Mouse (Mus musculus) cerebellum, adult 2 months (tissue): ENCODE measurements around the gene Abhd8. TPM values are rescaled to one million over a fixed set of nuclear protein-coding genes. Genes with fewer than 3 reads are reported as not detected.

Source experiments
- DNase-seq, 2 experiments: peaks; one replicate each; pipeline ENCODE4 v3.0.0; 2021
- H3K27ac ChIP-seq: fragments of 200-500 bp; 2 replicates; pipeline ENCODE4 v1.5.1; 2012; ENCODE audit warnings: low read length, control low read depth, inconsistent platforms; ENCODE audit not compliant: insufficient read depth
- H3K27me3 ChIP-seq: fragments of 200-500 bp; 2 replicates; pipeline ENCODE4 v1.6.1; 2012; ENCODE audit warnings: inconsistent platforms, mild to moderate bottlenecking, low read length, moderate library complexity; ENCODE audit not compliant: control insufficient read depth, insufficient read depth
- H3K4me1 ChIP-seq: fragments of 200-500 bp; 2 replicates; pipeline ENCODE4 v1.6.1; 2011; ENCODE audit warnings: low read length; ENCODE audit not compliant: control insufficient read depth, insufficient read depth
- H3K4me3 ChIP-seq: fragments of 200-500 bp; replicated peaks from 2 replicates; pipeline ENCODE3; 2011; ENCODE audit warnings: mild to moderate bottlenecking, low read depth, low read length, control low read depth; ENCODE audit not compliant: insufficient read depth
- CTCF ChIP-seq: fragments of 200-500 bp; IDR thresholded peaks from 2 replicates; pipeline ENCODE4 v1.5.1; 2011; ENCODE audit warnings: low read depth, mild to moderate bottlenecking, control low read depth, low read length, moderate library complexity, borderline replicate concordance; ENCODE audit not compliant: insufficient read depth
- POLR2A ChIP-seq: fragments of 200-500 bp; IDR thresholded peaks from 2 replicates; pipeline ENCODE4 v1.6.1; 2011; ENCODE audit warnings: low read length, control low read depth, borderline replicate concordance; ENCODE audit not compliant: insufficient read depth
- WGBS: fragments of 180-500 bp; shearing (Covaris S2); methylation state at CpG from one replicate; pipeline ENCODE4 v1.1.7; 2018; 5-methylcytosine and 5-hydroxymethylcytosine counted together
- polyA plus RNA-seq: library from polyadenylated mRNA; depleted of rRNA; stranded (reverse); fragments of >200 nt; gene quantifications from 2 replicates; pipeline ENCODE4 v1.2.3, GENCODE M21; 2012

Abhd8 gene
- polyA plus RNA-seq, 1 experiment: 392 TPM

DNA sequence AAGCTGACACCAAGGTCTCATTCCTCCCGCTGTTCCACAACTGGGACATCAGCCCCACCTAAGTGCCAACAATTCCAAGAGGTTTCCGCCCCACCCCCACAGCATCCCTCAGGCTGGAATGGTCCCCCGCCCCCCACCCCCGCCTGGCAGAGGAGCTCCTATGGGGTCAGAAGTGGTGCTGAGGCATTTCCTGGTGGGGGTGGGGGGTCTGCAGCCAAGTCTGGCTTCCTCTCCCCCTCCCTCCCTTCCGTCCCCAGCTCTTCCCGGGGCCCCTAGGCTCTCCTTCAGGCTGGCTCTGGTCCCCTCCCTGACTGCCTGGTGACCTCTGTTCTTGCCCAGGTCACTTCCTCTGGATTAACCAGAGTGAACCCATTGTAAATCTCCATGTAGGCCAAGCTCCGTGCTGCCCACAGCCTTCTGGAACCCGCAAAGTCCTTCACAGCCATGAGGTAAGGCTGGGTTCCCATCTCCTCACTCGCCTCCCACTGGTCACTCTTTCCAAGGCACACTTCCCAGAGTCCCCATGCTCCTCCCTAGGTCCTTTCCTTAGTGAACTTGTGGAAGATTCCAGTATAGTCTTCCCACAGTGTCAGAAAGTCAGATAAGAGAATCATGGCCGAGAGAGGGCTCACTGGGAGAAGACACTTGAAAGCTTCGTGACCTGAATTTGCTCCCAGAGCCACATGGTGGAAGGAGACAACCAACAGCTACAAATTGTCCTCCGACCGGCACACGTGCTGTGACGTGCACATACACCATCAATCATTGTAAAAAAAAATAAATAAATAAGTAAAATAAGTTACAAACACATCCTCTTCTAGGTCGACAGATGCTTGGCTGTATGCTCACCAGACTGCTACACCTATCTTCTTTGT lies 35.6 kb upstream of the Abhd8 start:
- 51% methylated on average over 16 of the region's 16 CpGs for WGBS

DNA sequence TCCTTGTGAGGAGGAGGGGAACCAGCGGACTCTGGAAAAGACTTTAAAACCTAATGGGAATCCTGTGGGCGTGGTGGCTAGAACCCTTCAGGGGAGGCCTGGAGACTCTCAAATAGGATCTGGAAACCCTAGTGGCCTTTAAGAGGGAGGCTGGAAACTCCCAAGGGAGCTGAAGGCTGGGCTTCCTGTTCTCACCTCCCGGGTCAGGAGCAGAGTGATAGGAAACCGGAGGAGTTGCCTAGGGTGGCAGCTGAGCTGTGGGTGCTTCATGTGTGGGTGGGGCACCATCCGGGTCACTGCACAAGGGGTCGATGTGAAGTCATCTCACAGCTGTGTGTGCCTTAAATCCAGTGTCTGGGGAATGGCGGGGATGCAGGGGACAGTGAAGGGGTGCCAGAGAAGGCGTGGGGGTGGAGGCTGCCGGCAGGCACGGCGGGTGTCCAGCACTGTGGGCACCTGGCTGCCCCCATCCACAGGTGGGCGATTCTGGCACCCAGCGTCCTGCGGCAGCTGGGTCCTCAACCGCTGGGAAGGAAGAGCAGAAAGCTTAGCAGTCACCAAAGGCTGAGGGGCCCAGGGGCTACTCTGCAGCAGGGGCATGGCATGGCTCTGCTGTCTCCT lies 34.5 kb upstream of the Abhd8 start:
- TF ChIP-seq CTCF (no peak), POLR2A (no peak)

More for the DNA sequence above, 35.6 kb upstream of the Abhd8 start:
- TF ChIP-seq CTCF (no peak), POLR2A (no peak)
- Histone ChIP-seq H3K27ac (no peak overlapping the region), H3K4me1 (peaks cover 28% of the 10 kb centered on the region), H3K27me3 (no peaks in the 10 kb centered on the region), H3K4me3 (no peak overlapping the region)
- DNase-seq: peak in 1 of 2 experiments; percentile 27

DNA sequence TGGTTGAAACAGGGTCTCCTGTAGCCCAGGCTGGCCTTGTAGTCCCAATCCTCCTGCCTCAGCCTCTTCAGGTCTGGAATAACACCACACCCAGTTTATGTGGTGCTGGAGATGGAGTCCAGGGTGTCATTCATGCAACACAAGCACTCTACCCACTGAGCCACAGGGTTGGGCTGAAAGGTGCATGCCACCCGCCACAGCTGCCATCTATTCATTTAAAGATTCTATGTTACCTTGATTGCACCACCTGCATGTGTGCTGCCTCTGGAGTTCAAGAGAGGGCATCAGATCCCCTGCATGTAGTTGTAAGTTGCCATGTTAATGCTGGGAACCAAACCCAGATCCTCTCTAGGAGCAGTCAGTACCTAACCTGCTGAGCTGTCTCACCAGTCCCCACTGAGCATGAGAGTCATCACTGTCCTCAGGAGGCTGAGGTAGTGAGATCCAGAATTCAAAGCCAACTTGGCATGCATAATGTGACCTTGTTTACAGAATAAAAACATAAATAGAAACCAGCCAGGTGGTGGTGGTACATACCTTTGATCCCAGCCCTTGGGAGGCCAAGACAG lies 33.7 kb upstream of the Abhd8 start:
- WGBS: 88% methylated on average over 1 of the region's 1 CpGs
- H3K4me1 ChIP-seq: peaks cover 28% of the 10 kb centered on the region
- no peaks in the 10 kb centered on the region for H3K27me3 ChIP-seq
- H3K27ac ChIP-seq: peak overlapping the region; percentile 84
- H3K4me3 ChIP-seq: no peak overlapping the region
- DNase-seq: peak; percentile 52 to 84
- TF ChIP-seq POLR2A (no peak), CTCF (no peak)

More for the DNA sequence above, 34.5 kb upstream of the Abhd8 start:
- 32% methylated on average over 15 of the region's 15 CpGs for WGBS
- H3K27ac ChIP-seq: peak overlapping the region; percentile 84
- peak in 1 of 2 experiments; percentile 42 for DNase-seq
- H3K27me3 ChIP-seq: no peaks in the 10 kb centered on the region
- no peak overlapping the region for H3K4me3 ChIP-seq
- H3K4me1 ChIP-seq: peaks cover 28% of the 10 kb centered on the region

DNA sequence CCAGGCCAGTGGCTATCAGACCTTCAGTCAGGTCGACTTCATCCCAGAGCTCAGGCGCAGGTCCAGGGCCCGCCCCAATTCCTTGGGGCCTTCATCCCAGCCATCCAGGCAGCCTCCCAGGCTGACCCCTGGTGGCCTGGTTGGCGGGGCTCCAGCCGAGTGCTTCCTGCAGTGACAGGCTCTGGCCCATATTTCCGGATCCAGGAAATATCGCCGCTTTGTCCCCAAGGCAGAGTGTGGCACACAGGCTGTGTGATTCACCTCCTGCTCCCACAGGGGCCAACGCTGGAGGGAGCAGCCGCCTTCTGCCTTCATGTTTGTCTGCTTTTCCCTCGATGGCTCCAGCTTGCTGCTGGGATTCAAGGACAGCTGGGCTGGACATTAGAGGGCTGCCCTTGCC lies 33.0 kb upstream of the Abhd8 start:
- no peak overlapping the region for H3K4me3 ChIP-seq
- WGBS: 6% methylated on average over 11 of the region's 11 CpGs
- peaks cover 28% of the 10 kb centered on the region for H3K4me1 ChIP-seq
- peak; percentile 83 to 86 for DNase-seq
- peak overlapping the region; percentile 84 for H3K27ac ChIP-seq
- TF ChIP-seq POLR2A: no peak
- TF ChIP-seq CTCF: no peak
- no peaks in the 10 kb centered on the region for H3K27me3 ChIP-seq

DNA sequence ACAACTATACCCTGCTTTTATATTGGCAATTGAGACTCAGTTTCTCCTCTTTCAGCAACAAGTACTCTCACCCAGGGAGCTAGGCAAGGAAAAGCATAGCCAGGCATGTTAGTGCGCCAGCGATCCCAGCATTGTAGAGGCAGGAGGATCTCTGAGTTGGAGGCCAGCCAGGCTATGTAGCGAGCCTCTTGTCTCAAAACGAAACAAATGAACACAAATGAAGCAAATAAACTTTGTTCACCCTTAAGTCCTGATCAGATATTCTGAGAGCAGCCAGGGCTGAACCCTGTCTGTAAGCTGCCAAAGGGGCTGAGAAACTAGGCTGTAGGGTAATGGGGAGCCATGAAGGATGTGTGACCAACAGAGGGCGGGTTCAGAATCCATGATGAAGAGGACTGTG lies 32.4 kb upstream of the Abhd8 start:
- Histone ChIP-seq H3K4me1 (peaks cover 28% of the 10 kb centered on the region), H3K27ac (peak overlapping the region; percentile 84), H3K4me3 (no peak overlapping the region), H3K27me3 (no peaks in the 10 kb centered on the region)
- peak in 1 of 2 experiments; percentile 35 for DNase-seq
- 81% methylated on average over 5 of the region's 5 CpGs for WGBS
- TF ChIP-seq CTCF: no peak
- TF ChIP-seq POLR2A: no peak

DNA sequence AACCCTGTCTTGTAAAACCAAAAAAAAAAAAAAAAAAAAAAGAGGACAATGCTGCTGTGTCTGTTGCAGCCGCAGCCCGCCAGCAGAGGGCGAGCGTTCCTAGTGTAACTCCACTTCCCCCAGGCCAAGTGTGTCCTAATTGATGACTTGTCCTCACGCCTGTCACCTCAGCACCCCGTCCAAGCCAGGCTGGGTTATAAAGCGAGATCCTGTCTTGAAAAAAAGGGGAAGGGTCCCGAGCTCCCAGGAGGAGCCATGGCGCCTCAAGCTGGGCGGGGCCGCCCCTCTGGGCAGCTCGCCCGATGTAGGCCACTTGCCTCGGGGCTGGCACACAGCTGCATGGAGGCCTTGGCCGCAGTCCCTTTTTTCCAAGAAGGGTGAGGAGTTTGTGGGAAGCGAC lies 31.6 kb upstream of the Abhd8 start:
- DNase-seq: peak; percentile 85 to 88
- no peak overlapping the region for H3K4me3 ChIP-seq
- H3K27me3 ChIP-seq: no peaks in the 10 kb centered on the region
- TF ChIP-seq POLR2A (no peak), CTCF (peak; percentile 82)
- H3K27ac ChIP-seq: no peak overlapping the region
- peaks cover 28% of the 10 kb centered on the region for H3K4me1 ChIP-seq
- WGBS: 5% methylated on average over 16 of the region's 16 CpGs

DNA sequence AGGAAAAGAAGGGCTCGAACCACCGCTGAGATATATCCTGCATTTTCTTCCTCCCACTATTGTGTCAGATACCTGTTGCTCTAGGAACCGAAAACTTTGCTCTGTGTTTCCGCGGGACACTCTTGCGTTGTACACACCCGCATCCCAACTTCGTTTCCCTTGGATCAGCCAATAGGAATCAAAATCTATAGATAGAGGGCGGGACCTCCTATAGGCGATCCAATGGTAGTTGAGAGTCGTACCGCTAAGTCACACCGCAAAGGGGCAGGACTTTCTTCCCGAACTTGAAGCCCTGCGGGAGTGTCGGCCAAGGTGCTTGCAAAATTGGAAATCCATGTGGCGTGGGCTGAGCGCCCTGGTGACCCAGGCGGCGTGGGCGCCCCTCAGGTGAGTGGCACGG lies 25.0 kb upstream of the Abhd8 start:
- H3K4me3 ChIP-seq: peak overlapping the region; percentile 68
- H3K27ac ChIP-seq: no peak overlapping the region
- peaks cover 9% of the 10 kb centered on the region for H3K4me1 ChIP-seq
- TF ChIP-seq POLR2A: peak; percentile 47; the same call in 1 of the 2 replicates
- TF ChIP-seq CTCF: no peak
- WGBS: under 1% methylated on average over 22 of the region's 22 CpGs
- no peaks in the 10 kb centered on the region for H3K27me3 ChIP-seq
- DNase-seq: peak; percentile 88 to 93
